Mouse (Mus musculus) cerebellum, adult 2 months (tissue): ENCODE data around the gene Rtl5. TPM values are rescaled to one million over a fixed set of nuclear protein-coding genes. Genes with fewer than 3 reads are reported as not detected.

Experiments
- DNase-seq, 2 experiments: peaks; one replicate each; pipeline ENCODE4 v3.0.0; 2021
- H3K27ac ChIP-seq: fragments of 200-500 bp; 2 replicates; pipeline ENCODE4 v1.5.1; 2012; ENCODE audit warnings: low read length, control low read depth, inconsistent platforms; ENCODE audit not compliant: insufficient read depth
- H3K27me3 ChIP-seq: fragments of 200-500 bp; 2 replicates; pipeline ENCODE4 v1.6.1; 2012; ENCODE audit warnings: inconsistent platforms, mild to moderate bottlenecking, low read length, moderate library complexity; ENCODE audit not compliant: control insufficient read depth, insufficient read depth
- H3K4me1 ChIP-seq: fragments of 200-500 bp; 2 replicates; pipeline ENCODE4 v1.6.1; 2011; ENCODE audit warnings: low read length; ENCODE audit not compliant: control insufficient read depth, insufficient read depth
- H3K4me3 ChIP-seq: fragments of 200-500 bp; replicated peaks from 2 replicates; pipeline ENCODE3; 2011; ENCODE audit warnings: mild to moderate bottlenecking, low read depth, low read length, control low read depth; ENCODE audit not compliant: insufficient read depth
- CTCF ChIP-seq: fragments of 200-500 bp; IDR thresholded peaks from 2 replicates; pipeline ENCODE4 v1.5.1; 2011; ENCODE audit warnings: low read depth, mild to moderate bottlenecking, control low read depth, low read length, moderate library complexity, borderline replicate concordance; ENCODE audit not compliant: insufficient read depth
- POLR2A ChIP-seq: fragments of 200-500 bp; IDR thresholded peaks from 2 replicates; pipeline ENCODE4 v1.6.1; 2011; ENCODE audit warnings: low read length, control low read depth, borderline replicate concordance; ENCODE audit not compliant: insufficient read depth
- WGBS: fragments of 180-500 bp; shearing (Covaris S2); methylation state at CpG from one replicate; pipeline ENCODE4 v1.1.7; 2018; 5-methylcytosine and 5-hydroxymethylcytosine counted together
- polyA plus RNA-seq: library from polyadenylated mRNA; depleted of rRNA; stranded (reverse); fragments of >200 nt; gene quantifications from 2 replicates; pipeline ENCODE4 v1.2.3, GENCODE M21; 2012

Rtl5 gene
- polyA plus RNA-seq, 1 experiment: 16.1 TPM

DNA sequence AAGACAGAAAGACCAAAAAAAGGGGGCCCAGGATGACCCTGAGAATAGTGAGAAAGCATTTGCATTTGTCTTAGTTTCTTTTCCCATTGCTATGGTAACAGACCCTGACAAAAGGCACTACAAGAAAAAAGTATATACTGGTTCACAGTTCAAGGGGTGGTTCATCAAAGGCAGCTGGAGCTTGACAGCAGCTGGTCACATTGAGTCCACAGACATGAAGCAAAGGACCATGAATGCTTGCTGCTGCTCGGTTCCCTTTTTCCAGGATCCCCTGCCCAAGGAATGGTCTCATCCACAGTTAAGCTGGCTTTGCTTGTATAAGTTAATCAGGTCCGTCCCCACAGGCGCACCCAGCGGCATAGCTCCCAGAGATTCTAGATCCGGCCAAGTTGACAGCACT is 3.3 kb upstream of the Rtl5 start:
- 80% methylated on average over 5 of the region's 5 CpGs for WGBS
- no peak for TF ChIP-seq CTCF
- no peak for TF ChIP-seq POLR2A
- Histone ChIP-seq H3K4me1 (peaks cover 10% of the 10 kb centered on the region), H3K4me3 (no peak overlapping the region), H3K27ac (no peak overlapping the region), H3K27me3 (no peaks in the 10 kb centered on the region)
- DNase-seq: no peak

DNA sequence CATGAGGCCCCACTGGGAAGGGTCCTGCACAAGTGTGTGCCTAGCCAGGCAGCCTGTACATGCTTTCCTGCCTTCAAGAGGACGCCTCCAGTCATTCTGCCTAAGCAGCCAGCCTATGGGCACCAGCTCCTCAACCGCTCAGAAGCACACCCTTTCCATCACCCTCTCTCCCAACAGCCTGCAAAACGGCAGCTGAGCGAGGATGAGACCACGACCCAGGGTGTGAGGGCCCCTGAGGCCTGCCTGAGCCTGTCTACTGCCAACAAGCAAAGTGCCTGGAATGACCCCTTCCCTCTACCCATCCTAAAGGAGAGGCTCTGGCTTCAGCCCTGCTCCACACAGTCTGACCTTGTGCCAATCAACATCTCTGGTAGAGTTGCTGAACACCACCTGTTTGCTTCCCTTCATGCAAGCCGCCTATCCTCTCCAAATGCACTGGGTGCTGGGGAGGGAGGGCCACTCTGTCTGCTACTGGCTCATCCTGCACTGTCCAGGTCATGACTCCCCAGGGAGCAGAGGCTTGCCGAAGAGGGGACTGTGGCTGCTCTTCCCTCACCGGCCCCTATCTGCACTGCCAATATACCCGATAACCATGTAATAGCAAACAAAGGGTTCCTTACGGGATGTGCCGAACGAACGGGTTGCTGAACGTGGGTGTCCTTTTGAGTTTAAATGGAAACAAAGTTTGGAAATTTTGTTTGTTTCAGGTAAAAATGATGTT is 2.7 kb upstream of the Rtl5 start:
- no peak for DNase-seq
- peaks cover 10% of the 10 kb centered on the region for H3K4me1 ChIP-seq
- no peaks in the 10 kb centered on the region for H3K27me3 ChIP-seq
- WGBS: 66% methylated on average over 14 of the region's 14 CpGs
- no peak overlapping the region for H3K27ac ChIP-seq
- no peak overlapping the region for H3K4me3 ChIP-seq
- TF ChIP-seq POLR2A (no peak), CTCF (no peak)

DNA sequence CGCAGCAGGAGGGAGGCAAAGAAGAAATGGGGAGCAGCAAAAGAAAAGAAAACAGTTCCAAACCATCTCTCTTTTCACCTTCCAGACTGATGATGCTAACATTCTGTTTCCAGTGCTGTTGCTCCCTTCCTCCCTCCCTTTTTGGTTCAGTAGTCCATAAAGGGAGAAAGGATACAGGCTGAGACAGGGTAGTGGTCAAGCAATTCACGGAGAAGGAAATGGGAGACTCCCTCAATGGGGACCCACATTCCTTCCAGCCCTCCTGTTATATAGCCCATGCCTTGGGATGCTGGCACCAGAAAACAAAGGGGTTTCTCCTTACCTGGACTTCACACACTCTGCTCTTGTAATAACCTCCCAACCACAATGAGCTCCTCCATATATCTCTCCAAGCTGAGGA is 413 bp upstream of the Rtl5 start:
- WGBS: 28% methylated on average over 2 of the region's 2 CpGs
- TF ChIP-seq POLR2A (no peak), CTCF (no peak)

DNA sequence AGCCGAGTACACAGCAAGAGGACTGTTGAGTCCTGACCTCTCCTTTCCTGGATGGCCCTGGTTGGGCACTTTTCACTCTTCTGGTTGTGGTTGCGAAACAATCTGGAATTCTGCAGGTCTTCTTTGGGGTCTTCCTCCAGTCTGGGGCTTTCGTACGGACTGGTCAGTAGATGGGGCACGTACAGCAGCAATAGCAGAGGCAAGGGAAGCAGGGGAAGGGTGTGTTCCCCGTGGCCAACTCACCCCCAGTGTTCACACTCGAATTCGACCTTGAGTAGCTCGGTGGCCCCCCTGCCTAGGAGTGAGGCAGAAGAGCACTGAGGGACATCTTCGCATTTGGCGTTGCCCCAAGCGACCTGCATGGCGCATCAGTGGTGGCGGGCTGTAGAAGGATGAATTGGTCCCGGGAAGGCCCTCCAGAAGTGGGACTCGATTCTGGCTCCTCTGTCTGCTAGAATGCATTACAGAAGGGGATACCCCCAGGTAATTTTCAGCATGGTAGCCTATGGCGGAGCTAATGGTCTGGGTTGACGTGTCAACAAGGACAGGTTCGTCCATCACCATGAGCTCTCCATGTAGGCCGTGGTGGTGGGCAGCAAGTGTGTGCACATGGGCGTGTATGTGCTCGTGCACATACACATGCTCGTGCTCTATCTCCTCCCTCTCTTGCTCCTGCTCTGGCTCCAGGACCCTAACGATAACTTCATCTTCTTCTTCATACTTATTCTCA is 2.1 kb downstream of the Rtl5 start:
- Histone ChIP-seq H3K4me1 (peaks cover 5% of the 10 kb centered on the region; the same call in 1 of the 2 replicates), H3K27me3 (no peaks in the 10 kb centered on the region), H3K27ac (no peak overlapping the region), H3K4me3 (no peak overlapping the region)
- 91% methylated on average over 24 of the region's 24 CpGs for WGBS
- DNase-seq: no peak
- no peak for TF ChIP-seq POLR2A
- no peak for TF ChIP-seq CTCF

More for the DNA sequence above, 413 bp upstream of the Rtl5 start:
- Histone ChIP-seq H3K4me1 (peaks cover 3% of the 10 kb centered on the region; the same call in 1 of the 2 replicates), H3K27me3 (no peaks in the 10 kb centered on the region), H3K4me3 (peak overlapping the region; percentile 47), H3K27ac (no peak overlapping the region)
- DNase-seq: no peak

DNA sequence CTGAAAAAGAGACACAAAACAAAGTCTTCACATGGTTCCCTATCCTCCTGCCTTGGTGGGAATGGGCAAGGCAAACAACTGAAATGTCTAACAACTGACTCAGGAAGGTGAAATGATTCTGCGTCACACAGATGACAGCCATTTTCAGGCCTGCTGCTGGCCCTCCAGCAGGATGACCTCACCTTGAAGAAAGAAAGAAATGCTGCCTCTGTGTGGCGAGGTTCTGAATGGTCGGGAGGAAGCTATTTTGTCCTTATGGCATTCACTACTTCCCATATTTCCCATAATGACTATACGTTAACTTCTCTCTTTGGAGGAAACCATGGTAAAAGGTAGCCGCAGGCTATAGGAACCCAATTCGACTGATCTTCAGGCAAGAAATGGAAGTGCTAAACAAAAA is 4.0 kb downstream of the Rtl5 start:
- H3K27me3 ChIP-seq: no peaks in the 10 kb centered on the region
- H3K4me1 ChIP-seq: peaks cover 10% of the 10 kb centered on the region
- TF ChIP-seq CTCF (peak; percentile 35; the same call in 1 of the 2 replicates), POLR2A (no peak)
- H3K4me3 ChIP-seq: no peak overlapping the region
- 59% methylated on average over 6 of the region's 6 CpGs for WGBS
- H3K27ac ChIP-seq: no peak overlapping the region
- DNase-seq: peak in 1 of 2 experiments; percentile 34

DNA sequence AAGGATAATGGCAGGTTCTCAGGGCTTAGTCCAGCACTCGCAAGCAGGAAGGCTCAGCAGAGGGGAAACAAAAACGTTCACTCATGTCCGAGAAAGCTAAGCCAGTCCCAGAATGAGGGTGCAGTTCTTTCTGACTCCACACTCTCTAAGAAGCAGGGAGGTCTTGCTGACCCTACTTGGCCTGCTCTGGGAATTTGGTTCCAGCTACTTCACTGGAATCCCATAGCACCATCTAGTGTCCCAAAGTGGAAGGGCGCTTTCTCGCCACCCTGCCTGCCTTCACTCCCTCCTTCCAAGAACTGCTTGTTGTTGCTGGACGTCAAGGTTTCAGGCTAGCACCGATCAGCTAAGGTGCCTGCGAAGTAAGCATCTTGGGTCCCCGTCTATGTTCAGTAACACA is 5.0 kb downstream of the Rtl5 start:
- whole genome bisulfite sequencing: 18% methylated on average over 9 of the region's 9 CpGs
- TF ChIP-seq CTCF (peak; percentile 85), POLR2A (no peak)
- DNase-seq: peak; percentile 68 to 81
- H3K4me3 ChIP-seq: no peak overlapping the region
- no peaks in the 10 kb centered on the region for H3K27me3 ChIP-seq
- H3K27ac ChIP-seq: no peak overlapping the region
- peaks cover 18% of the 10 kb centered on the region for H3K4me1 ChIP-seq

DNA sequence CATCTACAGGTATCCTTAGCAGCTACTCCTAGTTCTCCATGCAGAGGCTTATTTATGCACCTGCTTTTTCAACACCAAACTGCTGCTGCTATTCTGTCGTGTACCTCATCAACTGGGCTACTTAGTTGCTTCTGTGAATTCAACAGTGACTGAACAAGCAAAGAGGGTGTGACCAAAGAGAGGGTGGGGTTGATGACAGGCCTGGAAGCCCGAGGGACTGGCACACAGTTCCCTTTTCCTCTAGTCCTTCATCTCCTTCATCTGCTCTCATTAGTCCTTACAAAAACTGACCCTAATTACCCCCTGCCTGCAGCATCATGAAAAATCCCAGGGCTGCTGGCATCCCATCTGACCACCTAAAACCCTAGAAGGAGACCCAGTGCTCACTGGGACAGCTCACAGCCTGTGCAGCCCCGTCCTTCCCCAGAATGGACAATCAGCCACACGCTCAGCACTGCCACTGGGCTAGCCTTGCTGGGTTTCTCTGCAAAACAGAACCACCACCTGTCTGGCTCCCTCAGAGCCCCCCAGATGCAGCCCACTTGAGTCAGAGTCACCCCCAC is 5.8 kb downstream of the Rtl5 start:
- H3K4me3 ChIP-seq: no peak overlapping the region
- TF ChIP-seq CTCF (no peak), POLR2A (no peak)
- whole genome bisulfite sequencing: 62% methylated on average over 4 of the region's 4 CpGs

More for the DNA sequence above, 5.8 kb downstream of the Rtl5 start:
- Histone ChIP-seq H3K27ac (no peak overlapping the region), H3K4me1 (peaks cover 18% of the 10 kb centered on the region), H3K27me3 (no peaks in the 10 kb centered on the region)
- peak in 1 of 2 experiments; percentile 7 for DNase-seq
